Mouse (Mus musculus) MEL (cell line): ENCODE measurements around the gene Gm609. TPM values are rescaled to one million over a fixed set of nuclear protein-coding genes. Genes with fewer than 3 reads are reported as not detected.

Experiments
- DNase-seq: peaks from one replicate; pipeline ENCODE4 v3.0.0; 2011; ENCODE audit warnings: low read depth, low spot score
- H3K27ac ChIP-seq: 2 replicates; pipeline ENCODE4 v1.5.1; 2012; ENCODE audit warnings: low read depth, mild to moderate bottlenecking, control low read depth, low read length, moderate library complexity; ENCODE audit not compliant: control insufficient read depth
- H3K27me3 ChIP-seq, 2 experiments: fragments of 150-350 bp in 1 of 2; sonication (generic) in 1 of 2; 2 replicates each; pipeline ENCODE4 v1.6.1; 2012; ENCODE audit warnings: low read length in 2 of 2, mild to moderate bottlenecking in 2 of 2, improper control_type of control experiment in 1 of 2, moderate library complexity in 1 of 2; ENCODE audit not compliant: insufficient read depth in 2 of 2, control insufficient read depth in 1 of 2
- H3K36me3 ChIP-seq, 2 experiments: 2 replicates each; pipeline ENCODE4 v1.6.1; 2012 to 2014; ENCODE audit warnings: low read length in 2 of 2, improper control_type of control experiment in 1 of 2, inconsistent platforms in 1 of 2, mild to moderate bottlenecking in 1 of 2; ENCODE audit not compliant: insufficient read depth in 2 of 2, control insufficient read depth in 1 of 2
- H3K4me1 ChIP-seq, 2 experiments: fragments of 150-350 bp in 1 of 2; sonication (generic) in 1 of 2; 2 replicates each; pipeline ENCODE4 v1.6.1; 2012; ENCODE audit warnings: low read length in 2 of 2, improper control_type of control experiment in 1 of 2, mild to moderate bottlenecking in 1 of 2; ENCODE audit not compliant: insufficient read depth in 2 of 2, control insufficient read depth in 1 of 2
- H3K4me3 ChIP-seq, 2 experiments: fragments of 150-350 bp in 1 of 2; sonication (generic) in 1 of 2; 2 replicates each; pipeline ENCODE4 v1.5.1; 2012; ENCODE audit warnings: low read depth in 2 of 2, low read length in 2 of 2, mild to moderate bottlenecking in 2 of 2, moderate library complexity in 2 of 2, control low read depth in 1 of 2, improper control_type of control experiment in 1 of 2; ENCODE audit not compliant: control insufficient read depth in 1 of 2, insufficient read depth in 1 of 2
- H3K79me2 ChIP-seq: 2 replicates; pipeline ENCODE4 v1.6.1; 2012; ENCODE audit warnings: mild to moderate bottlenecking, low read length, moderate library complexity; ENCODE audit not compliant: control insufficient read depth, poor library complexity, insufficient read depth
- H3K9ac ChIP-seq: 2 replicates; pipeline ENCODE4 v1.6.1; 2012; ENCODE audit warnings: low read depth, mild to moderate bottlenecking, control low read depth, low read length, moderate library complexity; ENCODE audit not compliant: control insufficient read depth, poor library complexity, severe bottlenecking
- H3K9me3 ChIP-seq: fragments of 150-350 bp; sonication (generic); replicated peaks from 2 replicates; pipeline ENCODE4 v1.6.1; 2012; ENCODE audit warnings: mild to moderate bottlenecking, low read length, improper control_type of control experiment, moderate library complexity; ENCODE audit not compliant: insufficient read depth
- CHD1 ChIP-seq: IDR thresholded peaks from 2 replicates; pipeline ENCODE4 v1.6.1; 2012; ENCODE audit warnings: low read depth, mild to moderate bottlenecking, inconsistent platforms, low read length, improper control_type of control experiment
- CHD2 ChIP-seq: IDR thresholded peaks from 2 replicates; pipeline ENCODE4 v1.6.1; 2011; ENCODE audit warnings: low read length, improper control_type of control experiment
- CTCF ChIP-seq, 3 experiments: IDR thresholded peaks in 2 of 3; conservative IDR thresholded peaks in 1 of 3; 2 replicates each; pipeline ENCODE4 v1.5.1; 2011 to 2012; ENCODE audit warnings: low read length in 3 of 3, low read depth in 2 of 3, mild to moderate bottlenecking in 2 of 3, improper control_type of control experiment in 1 of 3, inconsistent platforms in 1 of 3, mixed read lengths in 1 of 3, moderate library complexity in 1 of 3; ENCODE audit not compliant: control insufficient read depth in 1 of 3, insufficient read depth in 1 of 3, poor library complexity in 1 of 3, severe bottlenecking in 1 of 3
- E2F4 ChIP-seq: IDR thresholded peaks from 2 replicates; pipeline ENCODE4 v1.6.1; 2011; ENCODE audit warnings: low read depth, low read length, improper control_type of control experiment, borderline replicate concordance
- ELF1 ChIP-seq: IDR thresholded peaks from 2 replicates; pipeline ENCODE4 v1.6.1; 2014; ENCODE audit warnings: low read depth, mild to moderate bottlenecking, inconsistent platforms, low read length, improper control_type of control experiment, moderate library complexity
- EP300 ChIP-seq, 2 experiments: IDR thresholded peaks; 2 replicates each; pipeline ENCODE4 v1.6.1; 2011; ENCODE audit warnings: improper control_type of control experiment in 2 of 2, low read length in 2 of 2, low read depth in 1 of 2, mild to moderate bottlenecking in 1 of 2
- ETS1 ChIP-seq: IDR thresholded peaks from 2 replicates; pipeline ENCODE4 v1.6.1; 2012; ENCODE audit warnings: low read depth, mild to moderate bottlenecking, inconsistent platforms, low read length, improper control_type of control experiment, moderate library complexity
- JUND ChIP-seq: IDR thresholded peaks from 2 replicates; pipeline ENCODE4 v1.6.1; 2011; ENCODE audit warnings: low read depth, mild to moderate bottlenecking, improper control_type of control experiment, low read length
- KAT2A ChIP-seq: conservative IDR thresholded peaks from 2 replicates; pipeline ENCODE4 v1.6.1; 2012; ENCODE audit warnings: low read depth, low read length, improper control_type of control experiment, inconsistent platforms
- MXI1 ChIP-seq: IDR thresholded peaks from 2 replicates; pipeline ENCODE4 v1.6.1; 2011; ENCODE audit warnings: mild to moderate bottlenecking, low read depth, low read length, improper control_type of control experiment
- NELFE ChIP-seq: IDR thresholded peaks from 2 replicates; pipeline ENCODE4 v1.6.1; 2011; ENCODE audit warnings: low read depth, low read length, improper control_type of control experiment
- NRF1 ChIP-seq: IDR thresholded peaks from 2 replicates; pipeline ENCODE4 v1.6.1; 2014; ENCODE audit warnings: low read depth, mild to moderate bottlenecking, inconsistent platforms, low read length, improper control_type of control experiment, moderate library complexity; ENCODE audit not compliant: poor library complexity, insufficient read depth, severe bottlenecking
- POLR2A ChIP-seq, 2 experiments: IDR thresholded peaks; 2 replicates each; pipeline ENCODE4 v1.6.1; 2011 to 2012; ENCODE audit warnings: low read length in 2 of 2, mild to moderate bottlenecking in 2 of 2, control low read depth in 1 of 2, improper control_type of control experiment in 1 of 2, low read depth in 1 of 2, moderate library complexity in 1 of 2; ENCODE audit not compliant: control insufficient read depth in 1 of 2, insufficient read depth in 1 of 2, poor library complexity in 1 of 2
- POLR2AphosphoS2 ChIP-seq: IDR thresholded peaks from 2 replicates; pipeline ENCODE4 v1.6.1; 2011; ENCODE audit warnings: low read length, improper control_type of control experiment
- POLR2AphosphoS5 ChIP-seq: IDR thresholded peaks from 2 replicates; pipeline ENCODE4 v1.6.1; 2012; ENCODE audit warnings: low read depth, borderline replicate concordance, mild to moderate bottlenecking, inconsistent platforms, low read length, moderate library complexity, mixed read lengths
- RCOR1 ChIP-seq: IDR thresholded peaks from 2 replicates; pipeline ENCODE4 v1.6.1; 2012; ENCODE audit warnings: low read depth, mild to moderate bottlenecking, inconsistent platforms, low read length, improper control_type of control experiment
- SIN3A ChIP-seq: IDR thresholded peaks from 2 replicates; pipeline ENCODE4 v1.6.1; 2012; ENCODE audit warnings: low read length, improper control_type of control experiment, inconsistent platforms
- TAL1 ChIP-seq: IDR thresholded peaks from 2 replicates; pipeline ENCODE4 v1.6.1; 2012; ENCODE audit warnings: mild to moderate bottlenecking, inconsistent platforms, low read length, moderate library complexity, mixed read lengths
- TBP ChIP-seq: IDR thresholded peaks from 2 replicates; pipeline ENCODE4 v1.8.0; 2011; ENCODE audit warnings: low read depth, low read length, improper control_type of control experiment
- UBTF ChIP-seq: IDR thresholded peaks from 2 replicates; pipeline ENCODE4 v1.6.1; 2012; ENCODE audit warnings: low read depth, mild to moderate bottlenecking, inconsistent platforms, low read length, improper control_type of control experiment, moderate library complexity, borderline replicate concordance; ENCODE audit not compliant: insufficient read depth
- USF1 ChIP-seq: IDR thresholded peaks from 2 replicates; pipeline ENCODE4 v1.6.1; 2014; ENCODE audit warnings: low read depth, mild to moderate bottlenecking, inconsistent platforms, low read length, improper control_type of control experiment, moderate library complexity
- ZC3H11A ChIP-seq: IDR thresholded peaks from 2 replicates; pipeline ENCODE4 v1.6.1; 2012; ENCODE audit warnings: low read depth, mild to moderate bottlenecking, inconsistent platforms, low read length, improper control_type of control experiment
- ZKSCAN1 ChIP-seq: IDR thresholded peaks from 2 replicates; pipeline ENCODE4 v1.6.1; 2012; ENCODE audit warnings: low read depth, mild to moderate bottlenecking, inconsistent platforms, low read length, improper control_type of control experiment, moderate library complexity
- ZMIZ1 ChIP-seq: IDR thresholded peaks from 2 replicates; pipeline ENCODE4 v1.6.1; 2012; ENCODE audit warnings: low read depth, mild to moderate bottlenecking, inconsistent platforms, low read length, improper control_type of control experiment, moderate library complexity
- ZNF384 ChIP-seq: IDR thresholded peaks from 2 replicates; pipeline ENCODE4 v1.6.1; 2012; ENCODE audit warnings: low read depth, mild to moderate bottlenecking, inconsistent platforms, low read length, improper control_type of control experiment
- polyA plus RNA-seq, 2 experiments: library from polyadenylated mRNA; stranded (reverse) in 1 of 2; unstranded in 1 of 2; fragments of >175 nt in 1 of 2; fragments of >200 nt in 1 of 2; gene quantifications; 2 replicates each; pipeline versions ENCODE4 v1.2.1 to v1.2.4; 2012; ENCODE audit warnings: low replicate concordance in 2 of 2, low read depth in 1 of 2; ENCODE audit not compliant: insufficient read length in 2 of 2, insufficient read depth in 1 of 2, missing spikeins in 1 of 2
- total RNA-seq: library from RNA; depleted of rRNA; stranded (reverse); fragments of 300-350 nt; gene quantifications from 2 replicates; pipeline ENCODE4 v1.2.3, GENCODE M21; 2012

Gm609 gene
- total and polyA plus RNA-seq, 3 experiments = 0.03 TPM; not detected in 2

- no peaks in the 10 kb centered on the region for H3K79me2 ChIP-seq
- no peak for TF ChIP-seq E2F4
- TF ChIP-seq CTCF (IDR thresholded peaks at IDR 0.05 in 2 of 3, conservative IDR thresholded peaks at IDR 0.05 in 1 of 3; ENCODE audit: control insufficient read depth in 1 of 3, insufficient read depth in 1 of 3, low read depth in 2 of 3, low read length in 3 of 3, poor library complexity in 1 of 3, severe bottlenecking in 1 of 3) = no peak
- TF ChIP-seq POLR2AphosphoS5 = no peak
- no peak for TF ChIP-seq TBP
- no peak for TF ChIP-seq ZC3H11A
- TF ChIP-seq MXI1 = no peak
- no peak for TF ChIP-seq POLR2AphosphoS2
- no peak for TF ChIP-seq CHD1
- TF ChIP-seq ZMIZ1 = no peak
- no peak for TF ChIP-seq EP300 (IDR thresholded peaks at IDR 0.05; ENCODE audit: low read depth in 1 of 2, low read length in 2 of 2)
- TF ChIP-seq KAT2A = no peak
- no peak for TF ChIP-seq ETS1
- TF ChIP-seq ZNF384 = no peak
- TF ChIP-seq CHD2 = no peak
- no peak for TF ChIP-seq POLR2A (IDR thresholded peaks at IDR 0.05; ENCODE audit: control insufficient read depth in 1 of 2, insufficient read depth in 1 of 2, low read depth in 1 of 2, low read length in 2 of 2, poor library complexity in 1 of 2)
- no peak for TF ChIP-seq TAL1
- TF ChIP-seq SIN3A = no peak
- no peaks in the 10 kb centered on the region for H3K4me1 ChIP-seq
- no peaks in the 10 kb centered on the region for H3K9me3 ChIP-seq
- no peaks in the 10 kb centered on the region for H3K36me3 ChIP-seq
- H3K9ac ChIP-seq = no peak overlapping the region
- H3K27me3 ChIP-seq = no peaks in the 10 kb centered on the region
- no peak for DNase-seq
- no peak overlapping the region for H3K4me3 ChIP-seq
- no peak overlapping the region for H3K27ac ChIP-seq
Observed at GRCm38 (mm10) chr16:45389833-45390232, 102.9 kb downstream of the Gm609 start.

DNA sequence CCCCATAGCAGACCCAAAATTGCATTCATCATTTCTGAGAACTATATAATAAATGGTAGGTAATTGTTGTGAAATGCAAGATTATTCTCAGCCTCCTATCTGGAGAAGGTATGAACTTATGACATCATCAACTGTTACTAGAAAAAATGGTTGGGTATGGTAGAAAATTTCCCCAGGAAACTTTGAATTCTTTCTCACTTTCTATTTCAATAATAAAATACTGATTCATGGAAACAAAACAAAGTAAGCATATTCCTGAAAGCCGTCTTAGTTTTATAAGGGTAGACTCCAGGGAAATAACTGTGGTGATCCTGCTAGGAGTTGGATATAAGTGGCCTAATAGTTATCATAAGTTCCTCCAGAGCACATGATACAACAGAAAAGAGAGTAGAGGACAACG, 103.7 kb downstream of the Gm609 start:
- no peaks in the 10 kb centered on the region for H3K79me2 ChIP-seq
- no peaks in the 10 kb centered on the region for H3K4me1 ChIP-seq
- DNase-seq = no peak
- H3K4me3 ChIP-seq = no peak overlapping the region
- TF ChIP-seq JUND (no peak), TBP (no peak), POLR2A (IDR thresholded peaks at IDR 0.05; ENCODE audit: control insufficient read depth in 1 of 2, insufficient read depth in 1 of 2, low read depth in 1 of 2, low read length in 2 of 2, poor library complexity in 1 of 2) (no peak), ZMIZ1 (no peak), NRF1 (no peak), ZNF384 (no peak), UBTF (no peak), NELFE (no peak), RCOR1 (no peak), ELF1 (no peak), USF1 (no peak), ZKSCAN1 (no peak)
- no peaks in the 10 kb centered on the region for H3K9me3 ChIP-seq
- H3K36me3 ChIP-seq = no peaks in the 10 kb centered on the region
- no peak overlapping the region for H3K27ac ChIP-seq
- no peak overlapping the region for H3K9ac ChIP-seq
- H3K27me3 ChIP-seq = no peaks in the 10 kb centered on the region
